Mouse (Mus musculus): ENCODE measurements around the gene Olfr699.

DNA sequence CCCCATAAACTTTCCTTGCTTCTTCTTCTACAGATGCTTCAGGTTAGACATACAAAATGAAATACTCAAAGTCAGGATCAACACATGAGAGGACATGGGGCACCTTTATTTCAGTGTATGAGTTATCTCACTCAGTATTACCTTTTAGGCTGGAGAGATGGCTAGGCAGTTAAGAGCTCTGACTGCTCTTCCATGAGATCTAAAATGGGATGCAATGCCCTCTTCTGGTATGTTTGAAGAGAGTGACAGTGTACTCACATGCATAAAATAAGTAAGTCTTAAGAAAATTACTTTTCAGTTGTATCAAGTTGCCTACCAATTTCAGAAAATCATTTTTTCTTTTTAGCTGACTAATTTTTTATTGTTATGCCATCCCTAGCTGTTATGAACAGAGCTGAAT, 4.7 kb downstream of the Olfr699 start:
- peak; percentile 30 for TF ChIP-seq CTCF (IDR thresholded peaks at IDR 0.05; ENCODE audit: low read depth)
- TF ChIP-seq EP300 (IDR thresholded peaks at IDR 0.05; ENCODE audit: low read depth): no peak

Measured in liver, postnatal 0 days (tissue).